Mouse (Mus musculus) heart, embryonic 16.5 days (tissue): ENCODE data around the gene Tnni3. TPM values are rescaled to one million over a fixed set of nuclear protein-coding genes. Genes with fewer than 3 reads are reported as not detected.
"Not testable (repeated sequence)": the region's sequence is repeated elsewhere in the genome, so short reads cannot be mapped to it uniquely, and the experiment has no call there.

ENCODE experiments used
- ATAC-seq: fragments of 200-750 bp; cut with Nextera tagmentation; replicated peaks from 2 replicates; pipeline ENCODE4 v1.8.0; 2017; ENCODE audit warnings: moderate number of reproducible peaks; ENCODE audit not compliant: insufficient read depth, low FRiP score; ENCODE audit errors: extremely low read depth
- H3K27ac ChIP-seq: fragments of 300-500 bp; sonication (generic); 2 replicates; pipeline ENCODE4 v1.5.1; 2014; ENCODE audit warnings: mild to moderate bottlenecking, low read length, control low read depth, moderate library complexity
- H3K27me3 ChIP-seq: fragments of 300-500 bp; sonication (generic); 2 replicates; pipeline ENCODE4 v1.6.1; 2014; ENCODE audit warnings: low read length, mixed read lengths; ENCODE audit not compliant: control insufficient read depth, insufficient read depth
- H3K36me3 ChIP-seq: fragments of 300-500 bp; sonication (generic); 2 replicates; pipeline ENCODE4 v1.6.1; 2014; ENCODE audit not compliant: control insufficient read depth, insufficient read depth
- H3K4me1 ChIP-seq: fragments of 300-500 bp; sonication (generic); 2 replicates; pipeline ENCODE4 v1.6.1; 2014; ENCODE audit warnings: low read length, mixed read lengths; ENCODE audit not compliant: control insufficient read depth, insufficient read depth
- H3K4me2 ChIP-seq: fragments of 300-500 bp; sonication (generic); 2 replicates; pipeline ENCODE4 v1.6.1; 2014; ENCODE audit warnings: low read depth, mild to moderate bottlenecking, control low read depth, low read length
- H3K4me3 ChIP-seq: fragments of 300-500 bp; sonication (generic); 2 replicates; pipeline ENCODE4 v1.5.1; 2014; ENCODE audit warnings: mild to moderate bottlenecking, control low read depth, low read length
- H3K9ac ChIP-seq: fragments of 300-500 bp; sonication (generic); 2 replicates; pipeline ENCODE4 v1.6.1; 2014; ENCODE audit warnings: low read length, control low read depth
- H3K9me3 ChIP-seq: fragments of 300-500 bp; sonication (generic); replicated peaks from 2 replicates; pipeline ENCODE4 v1.6.1; 2016; ENCODE audit warnings: low read length; ENCODE audit not compliant: control insufficient read depth
- WGBS: fragments of 180-500 bp; shearing (Covaris S2); extraction: QIAGEN DNeasy Blood & Tissue Kit; methylation state at CpG from one replicate; pipeline ENCODE4 v1.1.7; 2014; 5-methylcytosine and 5-hydroxymethylcytosine counted together
- polyA plus RNA-seq: library from polyadenylated mRNA; unstranded; fragments of >200 nt; fragmentation: Nextera tagmentation; extraction: Ambion mirVana; gene quantifications from 2 replicates; pipeline ENCODE4 v1.2.1, GENCODE M21; 2015

The Tnni3 gene
- polyA plus RNA-seq: 3,783 and 3,984 TPM in 2 replicates

GRCm38 (mm10) chr7:4524212-4524922, at the start of gene Tnni3:
Tnni3 (minus strand) TSS chr7:4524229.
- peaks cover 20% of the 10 kb centered on the region for H3K4me1 ChIP-seq
- 60% methylated on average over 15 of the region's 15 CpGs for WGBS
- H3K9ac ChIP-seq: peak within 1 kb of the TSS; percentile 82
- H3K27ac ChIP-seq: peak within 1 kb of the TSS; percentile 99
- not testable (repeated sequence) for H3K9me3 ChIP-seq, H3K36me3 ChIP-seq, H3K27me3 ChIP-seq, ATAC-seq
- H3K4me2 ChIP-seq: peak within 1 kb of the TSS; percentile 48
- H3K4me3 ChIP-seq: peak within 1 kb of the TSS; percentile 58

GRCm38 (mm10) chr7:4572361-4572760, 48.3 kb upstream of the Tnni3 start:
- not testable (repeated sequence) for H3K9me3 ChIP-seq, H3K27me3 ChIP-seq, H3K27ac ChIP-seq, H3K4me3 ChIP-seq, ATAC-seq, H3K4me2 ChIP-seq, H3K4me1 ChIP-seq, H3K36me3 ChIP-seq, H3K9ac ChIP-seq
- 55% methylated on average over 2 of the region's 2 CpGs for WGBS

- Histone ChIP-seq H3K27me3 (0 out of 2 replicates have a peak, but pooled peaks cover under 1% of the 10 kb centered on the region), H3K9me3 (no peaks in the 10 kb centered on the region)
- WGBS: 81% methylated on average over 3 of the region's 3 CpGs
Observed at GRCm38 (mm10) chr7:4562660-4563059, 38.6 kb upstream of the Tnni3 start.

GRCm38 (mm10) chr7:4557167-4557560, 33.1 kb upstream of the Tnni3 start:
- no peak overlapping the region for H3K4me3 ChIP-seq
- WGBS: 60% methylated on average over 6 of the region's 6 CpGs
- no peak for ATAC-seq
- H3K27ac ChIP-seq: no peak overlapping the region
- no peak overlapping the region for H3K4me2 ChIP-seq
- H3K27me3 ChIP-seq: peaks cover 6% of the 10 kb centered on the region
- H3K9ac ChIP-seq: no peak overlapping the region
- H3K4me1 ChIP-seq: no peaks in the 10 kb centered on the region
- H3K36me3 ChIP-seq: no peaks in the 10 kb centered on the region
- no peaks in the 10 kb centered on the region for H3K9me3 ChIP-seq

More at GRCm38 (mm10) chr7:4562660-4563059, 38.6 kb upstream of the Tnni3 start:
- Histone ChIP-seq H3K4me1 (no peaks in the 10 kb centered on the region), H3K27ac (no peak overlapping the region), H3K4me2 (no peak overlapping the region), H3K36me3 (no peaks in the 10 kb centered on the region), H3K4me3 (no peak overlapping the region), H3K9ac (no peak overlapping the region)
- no peak for ATAC-seq

GRCm38 (mm10) chr7:4556256-4557166, 32.5 kb upstream of the Tnni3 start:
- Histone ChIP-seq H3K4me1 (no peaks in the 10 kb centered on the region), H3K4me2 (no peak overlapping the region), H3K9ac (no peak overlapping the region), H3K4me3 (no peak overlapping the region), H3K27ac (no peak overlapping the region), H3K27me3 (peaks cover 6% of the 10 kb centered on the region), H3K9me3 (no peaks in the 10 kb centered on the region), H3K36me3 (no peaks in the 10 kb centered on the region)
- ATAC-seq: peak; percentile 78
- WGBS: 17% methylated on average over 15 of the region's 15 CpGs

GRCm38 (mm10) chr7:4547221-4547641, 23.2 kb upstream of the Tnni3 start, which contains the start of gene Syt5:
Syt5 (minus strand) TSS chr7:4547541.
- Histone ChIP-seq H3K36me3 (no peaks in the 10 kb centered on the region), H3K4me1 (0 out of 2 replicates have a peak, but pooled peaks cover 3% of the 10 kb centered on the region), H3K27me3 (peaks cover 11% of the 10 kb centered on the region), H3K9ac (peak within 1 kb of the TSS; percentile 12; the same call in 1 of the 2 replicates), H3K4me3 (peak within 1 kb of the TSS; percentile 34), H3K4me2 (peak within 1 kb of the TSS; percentile 55), H3K27ac (no peak within 1 kb of the TSS), H3K9me3 (no peaks in the 10 kb centered on the region)
- ATAC-seq: no peak
- 8% methylated on average over 33 of the region's 33 CpGs for WGBS

- Histone ChIP-seq H3K4me3 (peak overlapping the region; percentile 20), H3K4me2 (peak overlapping the region; percentile 55), H3K4me1 (0 out of 2 replicates have a peak, but pooled peaks cover 3% of the 10 kb centered on the region), H3K27me3 (peaks cover 11% of the 10 kb centered on the region), H3K27ac (no peak overlapping the region), H3K36me3 (no peaks in the 10 kb centered on the region), H3K9me3 (no peaks in the 10 kb centered on the region), H3K9ac (no peak overlapping the region)
- peak; percentile 60 for ATAC-seq
- WGBS: 3% methylated on average over 26 of the region's 26 CpGs
Observed at GRCm38 (mm10) chr7:4546591-4547131, 22.6 kb upstream of the Tnni3 start.

GRCm38 (mm10) chr7:4546050-4546449, 22.0 kb upstream of the Tnni3 start:
- Histone ChIP-seq H3K4me3 (no peak overlapping the region), H3K36me3 (no peaks in the 10 kb centered on the region), H3K27me3 (peaks cover 11% of the 10 kb centered on the region), H3K4me1 (0 out of 2 replicates have a peak, but pooled peaks cover 3% of the 10 kb centered on the region), H3K9me3 (no peaks in the 10 kb centered on the region), H3K9ac (no peak overlapping the region), H3K4me2 (no peak overlapping the region), H3K27ac (no peak overlapping the region)
- no peak for ATAC-seq
- WGBS: 70% methylated on average over 15 of the region's 15 CpGs
